Mouse (Mus musculus) Patski (cell line): ENCODE measurements at regions not wholly inside any gene's neighbourhood (a gene's known extent, or its start where the extent isn't known, plus 50 kb on each side); places are given as distances from the start of the nearest gene placed in this dataset.

ENCODE experiments used
- ATAC-seq: fragments of 100-300 bp; one replicate; pipeline ENCODE4 v1.8.0; 2021
- CTCF ChIA-PET: fragments of 350-600 bp; sonication (Branson Sonifier 250); formaldehyde crosslinking; loops from one replicate; lab custom pipeline; 2022; ENCODE audit warnings: inconsistent platforms; lab: Charles Lee
- POLR2A ChIA-PET: fragments of 350-600 bp; sonication (Branson Sonifier 250); formaldehyde crosslinking; loops from one replicate; lab custom pipeline; 2022; ENCODE audit warnings: antibody characterized with exemption, inconsistent platforms; lab: Charles Lee
- DNase-seq: peaks from one replicate; pipeline ENCODE4 v3.0.0-alpha.2; 2011; ENCODE audit warnings: low read depth, low spot score
- H3K27me3 ChIP-seq: fragments of 371-371 bp; one replicate; pipeline ENCODE4 v1.5.1; 2021
- CTCF ChIP-seq: fragments of 100-300 bp; IDR thresholded peaks from one replicate; pipeline ENCODE4 v1.5.1; 2021
- in situ Hi-C: fragments of 300-500 bp; cut with MboI; formaldehyde crosslinking; loops from 3 replicates; pipeline ENCODE4 v1.11.1; 2018; ENCODE audit warnings: low pct_unique_long_range_greater_than_20kb, mixed read lengths

DNA sequence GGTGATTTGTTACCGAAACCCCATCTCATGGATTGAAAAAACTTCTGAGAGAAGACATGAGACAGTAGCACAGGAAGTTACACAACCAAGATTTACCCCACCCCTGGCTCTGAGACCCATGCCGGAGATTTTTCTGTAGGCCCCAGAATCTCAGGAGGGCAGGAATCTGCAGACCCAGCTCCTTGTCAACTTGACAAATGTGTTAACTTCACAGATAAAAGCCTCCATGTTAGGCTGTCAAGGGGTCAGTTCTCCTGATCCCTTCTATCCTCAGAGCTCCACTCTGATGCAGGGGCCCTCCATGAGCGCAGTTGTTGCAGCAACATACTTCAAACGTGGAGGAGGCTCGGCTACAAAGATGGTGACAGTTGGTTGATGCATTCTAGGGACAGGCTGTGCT lies 250.5 kb upstream of the Cited2 start:
- in situ Hi-C loops, result no loop called here
- no peaks in the 10 kb centered on the region for H3K27me3 ChIP-seq
- ChIA-PET CTCF (no interaction called here), POLR2A (no interaction called here)
- ATAC-seq, result no peak
- DNase-seq, result no peak
- no peak for TF ChIP-seq CTCF

DNA sequence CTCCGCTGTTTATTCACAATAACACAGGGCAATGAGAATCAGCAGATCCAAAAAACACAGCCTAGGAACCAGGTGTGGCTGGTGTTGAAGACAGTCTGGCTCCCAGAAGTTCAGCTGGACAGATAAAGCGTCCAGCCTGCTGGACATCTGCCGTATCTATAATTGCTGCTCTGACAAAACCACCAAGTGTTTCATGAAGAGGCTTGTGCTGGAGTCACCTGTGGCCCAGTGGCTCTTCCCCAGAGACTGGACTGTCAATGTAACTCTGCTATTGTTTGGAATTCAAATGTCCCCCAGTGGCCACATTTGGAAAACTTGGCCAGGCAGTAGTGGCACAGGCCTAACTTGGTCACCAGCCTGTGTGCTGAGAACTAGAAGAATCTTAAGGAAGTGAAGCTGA lies 247.0 kb upstream of the Cited2 start:
- ATAC-seq, result no peak
- CTCF ChIA-PET, result interaction anchor here (1.1 kb wide), 1 partner anchor 26 kb away, joined by 3 read pairs; no protein-coding TSS in a partner anchor
- in situ Hi-C loops, result no loop called here

DNA sequence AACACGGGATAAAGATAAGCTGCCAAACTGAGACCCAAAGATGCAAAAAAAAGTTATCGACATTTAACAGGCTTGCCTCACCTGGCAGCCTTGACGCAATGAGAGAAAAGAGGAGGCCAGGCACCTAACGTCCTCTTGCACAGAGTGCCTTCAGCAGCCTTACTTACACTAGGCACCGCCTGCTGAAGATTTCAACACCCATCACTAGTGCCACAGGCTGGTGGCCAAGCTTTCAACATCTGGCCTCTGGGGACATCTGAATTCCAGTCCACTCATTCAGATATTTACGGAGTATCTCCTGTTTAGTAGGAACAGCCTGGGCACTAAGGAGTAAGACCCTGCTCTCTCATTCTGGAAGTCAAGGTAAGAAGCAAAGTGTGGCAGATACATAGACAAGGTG lies 246.3 kb upstream of the Cited2 start:
- POLR2A ChIA-PET, result no interaction called here

More for the DNA sequence above, 247.0 kb upstream of the Cited2 start:
- H3K27me3 ChIP-seq, result no peaks in the 10 kb centered on the region
- POLR2A ChIA-PET, result no interaction called here
- DNase-seq, result no peak
- peak; percentile 6 for TF ChIP-seq CTCF

DNA sequence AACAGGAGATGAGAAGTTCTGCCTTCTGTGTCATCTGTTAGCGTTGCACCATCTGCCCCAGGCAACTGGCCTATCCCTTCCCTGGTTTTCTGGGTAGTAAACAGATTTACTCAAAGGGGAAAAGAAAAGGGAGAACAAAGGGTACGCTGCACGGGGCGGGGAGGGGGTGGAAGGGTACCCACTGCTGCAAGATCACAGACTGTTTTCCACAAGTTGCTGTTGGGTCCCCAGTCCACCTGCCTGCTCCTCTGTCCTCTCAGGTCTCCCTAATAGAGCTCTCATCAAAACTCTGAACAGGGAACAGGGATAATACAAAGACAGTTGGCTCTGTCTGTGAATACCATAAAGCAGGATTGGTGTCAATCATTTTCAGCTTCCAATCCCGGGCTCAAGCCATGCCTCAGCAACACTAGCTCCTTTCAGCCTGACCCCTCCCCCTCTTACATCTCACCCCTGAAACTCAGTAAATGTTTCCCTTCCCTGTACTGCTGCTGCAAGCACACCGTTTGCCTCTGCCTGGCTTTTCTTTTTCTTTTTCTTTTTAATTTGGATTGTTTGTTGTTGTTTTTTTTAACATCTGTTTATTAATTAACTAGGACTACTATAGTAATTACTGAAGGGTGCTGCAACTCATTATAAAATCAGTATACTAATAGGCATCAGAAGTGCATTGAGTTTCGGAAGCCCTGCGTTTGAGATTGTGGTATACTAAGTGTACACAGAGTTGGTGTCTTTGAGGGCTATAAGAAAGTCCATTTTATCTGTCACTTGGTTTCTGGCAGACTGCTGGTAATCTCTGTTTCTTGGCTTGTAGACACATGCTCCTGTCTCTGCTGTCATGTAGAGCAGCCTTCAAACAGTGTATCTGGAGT lies 244.0 kb upstream of the Cited2 start:
- in situ Hi-C loops, result no loop called here
- CTCF ChIA-PET, result no interaction called here
- TF ChIP-seq CTCF, result no peak
- ATAC-seq, result no peak
- no peak for DNase-seq
- POLR2A ChIA-PET, result no interaction called here
- no peaks in the 10 kb centered on the region for H3K27me3 ChIP-seq

More for the DNA sequence above, 246.3 kb upstream of the Cited2 start:
- DNase-seq, result no peak
- ATAC-seq, result no peak
- no peak for TF ChIP-seq CTCF
- in situ Hi-C loops, result no loop called here
- CTCF ChIA-PET, result interaction anchor here (1.1 kb wide), 1 partner anchor 25 kb away, joined by 3 read pairs; no protein-coding TSS in a partner anchor
- H3K27me3 ChIP-seq, result no peaks in the 10 kb centered on the region

DNA sequence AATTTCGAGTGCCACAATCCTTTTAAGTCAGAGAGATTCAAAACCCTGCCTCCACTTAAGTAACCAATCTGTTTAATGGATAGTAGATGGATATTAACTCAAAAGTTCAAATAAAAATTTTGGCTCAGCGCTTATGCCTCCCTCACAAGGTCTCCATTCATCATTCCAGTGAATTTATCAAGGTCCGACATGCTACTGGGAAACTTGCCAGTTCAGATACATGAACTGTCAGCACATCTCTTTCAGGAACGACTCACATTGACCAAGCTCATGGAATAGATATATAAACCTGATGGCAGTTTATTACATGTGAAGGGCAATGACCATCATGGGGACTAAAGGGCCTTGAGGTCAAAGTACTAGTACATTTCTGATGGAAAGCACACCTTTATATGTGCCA lies 240.3 kb upstream of the Cited2 start:
- TF ChIP-seq CTCF, result no peak
- ChIA-PET POLR2A (no interaction called here), CTCF (interaction anchor here (3.4 kb wide), 1 partner anchor 12 kb away, joined by 9 read pairs; no protein-coding TSS in a partner anchor)
- in situ Hi-C loops, result no loop called here
- no peaks in the 10 kb centered on the region for H3K27me3 ChIP-seq
- no peak for ATAC-seq
- no peak for DNase-seq

DNA sequence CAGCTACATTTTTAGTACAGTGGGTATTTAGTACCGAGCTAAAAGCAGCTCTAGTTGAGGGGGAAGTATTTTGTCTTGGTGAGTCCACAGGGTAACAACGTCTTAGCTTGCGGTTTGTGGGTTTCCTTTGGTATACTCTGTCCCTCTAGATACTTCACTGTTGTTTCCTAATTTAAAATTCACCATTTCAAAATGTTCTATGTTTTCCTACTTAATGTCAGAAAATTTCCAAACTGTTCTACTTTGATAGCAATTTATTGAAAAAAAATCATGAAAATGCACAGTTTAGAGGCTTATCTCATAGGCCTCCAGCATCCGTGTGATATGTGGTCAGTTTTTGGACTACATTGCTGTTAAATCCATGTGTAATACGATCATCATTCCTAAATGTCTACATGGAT lies 238.0 kb upstream of the Cited2 start:
- POLR2A ChIA-PET, result no interaction called here
- no peak for TF ChIP-seq CTCF
- in situ Hi-C loops, result no loop called here
- no peaks in the 10 kb centered on the region for H3K27me3 ChIP-seq
- DNase-seq, result no peak
- CTCF ChIA-PET, result interaction anchor here (3.4 kb wide), 1 partner anchor 14 kb away, joined by 9 read pairs; no protein-coding TSS in a partner anchor
- ATAC-seq, result no peak

DNA sequence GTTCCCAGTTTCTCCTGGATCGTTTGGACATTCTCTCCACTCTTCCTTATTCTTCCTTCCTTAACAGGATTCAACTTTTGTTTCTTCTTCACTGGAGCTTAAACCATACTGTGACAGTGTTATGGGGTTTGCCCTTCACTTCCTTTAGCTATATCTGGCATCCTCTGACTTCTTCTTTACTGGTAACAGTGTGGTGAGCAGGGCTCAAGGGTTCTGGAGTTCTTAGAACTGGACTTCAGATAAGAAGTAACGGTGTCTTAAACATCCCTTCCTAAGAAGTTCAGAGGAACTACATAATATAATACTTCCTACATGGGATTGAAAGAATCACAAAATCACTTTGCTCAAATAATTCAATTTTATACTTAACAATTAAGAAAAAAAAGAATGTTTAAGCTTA lies 237.5 kb upstream of the Cited2 start:
- CTCF ChIA-PET, result interaction anchor here (3.4 kb wide), 1 partner anchor 15 kb away, joined by 9 read pairs; no protein-coding TSS in a partner anchor
- ATAC-seq, result no peak
- in situ Hi-C loops, result no loop called here
- POLR2A ChIA-PET, result no interaction called here
- H3K27me3 ChIP-seq, result no peaks in the 10 kb centered on the region
- DNase-seq, result no peak
- no peak for TF ChIP-seq CTCF

DNA sequence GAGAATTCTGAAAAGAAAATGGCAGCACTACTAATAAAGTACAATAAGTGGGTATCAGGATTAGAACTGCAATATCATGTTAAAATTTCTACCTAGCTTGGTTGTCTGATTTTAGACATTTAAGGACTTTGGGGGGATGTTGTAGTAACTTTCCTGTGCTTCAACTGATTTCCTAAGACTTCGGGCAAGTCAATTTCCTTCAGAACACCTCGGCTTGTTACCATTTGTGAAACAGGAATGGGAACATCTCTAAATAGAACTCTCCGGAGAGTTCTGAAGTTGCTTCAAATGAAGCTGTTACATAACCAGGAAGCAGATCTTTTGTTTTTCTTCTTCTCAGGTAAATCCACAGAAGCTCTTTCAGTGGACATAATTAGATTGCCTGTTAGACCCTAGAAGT lies 237.0 kb upstream of the Cited2 start:
- POLR2A ChIA-PET, result no interaction called here
- CTCF ChIA-PET, result no interaction called here
- DNase-seq, result no peak
- no peak for ATAC-seq
- H3K27me3 ChIP-seq, result no peaks in the 10 kb centered on the region
- no peak for TF ChIP-seq CTCF
- in situ Hi-C loops, result no loop called here

DNA sequence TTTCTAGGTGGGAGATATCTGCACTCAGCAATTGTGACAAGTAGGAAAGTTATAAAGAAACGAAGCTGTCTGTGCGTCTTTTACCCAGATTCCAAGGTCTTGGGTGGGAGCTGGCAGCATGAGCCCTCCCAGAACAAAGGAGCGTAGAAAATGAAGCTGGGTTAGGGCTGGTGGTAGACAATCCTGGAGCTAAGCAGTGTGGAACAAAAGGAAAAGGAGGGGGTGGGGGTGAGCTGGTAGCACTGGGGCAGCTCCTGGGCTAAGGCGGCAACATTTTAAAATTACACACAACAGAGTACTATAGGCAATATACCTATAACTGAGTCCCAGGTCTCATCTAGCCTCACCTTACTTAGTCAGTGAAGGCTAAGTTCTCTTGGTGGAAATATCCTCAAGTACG lies 235.6 kb upstream of the Cited2 start:
- in situ Hi-C loops, result no loop called here
- CTCF ChIA-PET, result interaction anchor here (1.0 to 1.6 kb wide), 2 partner anchors 8 to 10 kb away, joined by 3 to 4 read pairs; no protein-coding TSS in a partner anchor
- no peak for TF ChIP-seq CTCF
- ATAC-seq (no peak), DNase-seq (no peak)
- POLR2A ChIA-PET, result interaction anchor here (1.0 kb wide), 1 partner anchor 80 kb away, joined by 3 read pairs; no protein-coding TSS in a partner anchor
- H3K27me3 ChIP-seq, result no peaks in the 10 kb centered on the region

DNA sequence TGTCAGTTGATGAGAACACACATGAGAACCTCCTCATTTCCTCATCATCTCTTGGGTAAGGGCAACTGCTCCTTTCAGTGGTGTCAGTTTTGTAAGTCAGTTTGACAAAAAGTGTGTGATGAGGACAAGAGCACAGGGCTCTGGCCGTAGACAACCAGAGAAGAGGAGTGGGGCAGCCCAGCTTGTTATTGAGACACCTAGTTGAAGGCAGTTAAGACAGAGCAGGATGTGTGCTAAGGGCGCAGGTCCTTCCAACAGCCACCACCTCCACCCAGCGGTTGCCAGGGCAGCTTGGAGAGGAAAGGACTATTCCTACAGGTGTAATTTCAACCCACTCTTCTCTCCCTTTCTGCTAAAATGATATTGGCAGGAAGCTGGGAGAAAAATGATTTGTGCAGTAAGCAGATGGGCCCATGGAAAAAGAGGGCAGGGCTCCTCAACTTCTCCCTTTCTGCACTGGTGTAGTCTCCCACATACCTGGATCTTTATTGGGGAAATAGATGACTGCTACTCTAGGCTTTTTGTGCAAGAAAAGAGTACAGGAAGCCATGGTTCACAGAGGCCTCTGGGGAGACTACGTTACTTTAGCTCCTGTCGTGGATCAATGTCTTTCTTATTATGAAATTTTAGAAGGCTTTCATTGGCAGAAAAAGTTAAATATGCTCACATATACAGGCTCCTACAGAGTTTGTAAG lies 231.3 kb upstream of the Cited2 start:
- no peaks in the 10 kb centered on the region for H3K27me3 ChIP-seq
- no peak for TF ChIP-seq CTCF
- ChIA-PET CTCF (no interaction called here), POLR2A (no interaction called here)
- in situ Hi-C loops, result no loop called here
- no peak for ATAC-seq
- no peak for DNase-seq

DNA sequence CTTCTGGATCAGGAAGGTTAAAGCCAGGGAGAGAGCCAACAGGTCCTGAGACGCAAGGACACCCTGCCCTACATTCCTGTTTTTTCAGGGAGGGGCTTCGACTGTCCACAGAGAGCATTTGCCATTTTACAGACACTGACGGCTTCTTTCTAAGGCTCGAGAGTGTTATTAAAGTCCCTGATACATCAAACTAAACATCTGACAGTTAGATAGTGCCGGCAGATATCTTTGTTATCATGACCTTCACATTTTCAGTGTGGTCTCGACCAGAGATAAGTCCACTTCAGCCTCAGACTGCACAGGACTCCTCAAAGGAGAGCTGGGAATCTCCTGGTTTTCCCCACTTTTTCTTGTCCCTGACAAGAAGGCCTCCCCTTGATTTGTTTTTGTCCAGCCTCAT lies 229.9 kb upstream of the Cited2 start:
- in situ Hi-C loops, result no loop called here
- no peak for DNase-seq
- ATAC-seq, result no peak
- ChIA-PET POLR2A (interaction anchor here (0.7 kb wide), 1 partner anchor 15 kb away, joined by 6 read pairs; no protein-coding TSS in a partner anchor), CTCF (no interaction called here)
- no peak for TF ChIP-seq CTCF
- H3K27me3 ChIP-seq, result no peaks in the 10 kb centered on the region
